Mouse (Mus musculus) cerebellum, adult 2 months (tissue): Measurements from ENCODE around the gene Slc39a9.

Source experiments
- CTCF ChIP-seq: fragments of 200-500 bp; IDR thresholded peaks from 2 replicates; pipeline ENCODE4 v1.5.1; 2011; ENCODE audit warnings: low read depth, mild to moderate bottlenecking, control low read depth, low read length, moderate library complexity, borderline replicate concordance; ENCODE audit not compliant: insufficient read depth
- POLR2A ChIP-seq: fragments of 200-500 bp; IDR thresholded peaks from 2 replicates; pipeline ENCODE4 v1.6.1; 2011; ENCODE audit warnings: low read length, control low read depth, borderline replicate concordance; ENCODE audit not compliant: insufficient read depth

- no peak for TF ChIP-seq CTCF
- no peak for TF ChIP-seq POLR2A
These were observed 84.5 kb downstream of the Slc39a9 start for GRCm38 (mm10) chr12:80728207-80728606.
